Mouse (Mus musculus) lung, postnatal 0 days (tissue): Measurements from ENCODE around the gene Tsr1. TPM values are rescaled to one million over a fixed set of nuclear protein-coding genes. Genes with fewer than 3 reads are reported as not detected.

ENCODE experiments used
- ATAC-seq: fragments of 200-750 bp; cut with Nextera tagmentation; 2 replicates; pipeline ENCODE4 v1.8.0; 2017; ENCODE audit warnings: moderate library complexity
- DNase-seq: peaks from one replicate; pipeline ENCODE4 v3.0.0-alpha.2; 2016; ENCODE audit warnings: low spot score
- H3K27ac ChIP-seq: fragments of 300-500 bp; sonication (generic); 2 replicates; pipeline ENCODE4 v1.5.1; 2014; ENCODE audit warnings: antibody characterized with exemption, mild to moderate bottlenecking, low read length, mixed read lengths
- H3K27me3 ChIP-seq: fragments of 300-500 bp; sonication (generic); replicated peaks from 2 replicates; pipeline ENCODE4 v1.6.1; 2014; ENCODE audit warnings: low read length, mixed read lengths; ENCODE audit not compliant: insufficient read depth
- H3K36me3 ChIP-seq: fragments of 300-500 bp; sonication (generic); 2 replicates; pipeline ENCODE4 v1.6.1; 2014; ENCODE audit warnings: low read length, mixed read lengths; ENCODE audit not compliant: insufficient read depth
- H3K4me1 ChIP-seq: fragments of 300-500 bp; sonication (generic); 2 replicates; pipeline ENCODE4 v1.6.1; 2014; ENCODE audit warnings: antibody characterized with exemption, low read depth, low read length, mixed read lengths; ENCODE audit not compliant: insufficient read depth
- H3K4me2 ChIP-seq: fragments of 300-500 bp; sonication (generic); replicated peaks from 2 replicates; pipeline ENCODE4 v1.6.1; 2014; ENCODE audit warnings: low read depth, mild to moderate bottlenecking, low read length, moderate library complexity, mixed read lengths
- H3K4me3 ChIP-seq: fragments of 300-500 bp; sonication (generic); 2 replicates; pipeline ENCODE4 v1.5.1; 2014; ENCODE audit warnings: low read depth, low read length
- H3K9ac ChIP-seq: fragments of 300-500 bp; sonication (generic); replicated peaks from 2 replicates; pipeline ENCODE4 v1.6.1; 2014; ENCODE audit warnings: low read depth, mild to moderate bottlenecking
- H3K9me3 ChIP-seq: fragments of 300-500 bp; sonication (generic); 2 replicates; pipeline ENCODE4 v1.6.1; 2016; ENCODE audit warnings: low read length, mixed read lengths
- CTCF ChIP-seq: IDR thresholded peaks from 2 replicates; pipeline ENCODE4 v1.5.1; 2016; ENCODE audit warnings: antibody characterized with exemption, mild to moderate bottlenecking
- EP300 ChIP-seq: IDR thresholded peaks from 2 replicates; pipeline ENCODE4 v1.6.1; 2016; ENCODE audit warnings: antibody characterized with exemption, mild to moderate bottlenecking, control low read depth
- WGBS: fragments of 180-500 bp; shearing (Covaris S2); extraction: QIAGEN DNeasy Blood & Tissue Kit; methylation state at CpG from one replicate; pipeline ENCODE4 v1.1.7; 2014; 5-methylcytosine and 5-hydroxymethylcytosine counted together
- polyA plus RNA-seq: library from polyadenylated mRNA; unstranded; fragments of >200 nt; fragmentation: Nextera tagmentation; extraction: Ambion mirVana; gene quantifications from 2 replicates; pipeline ENCODE4 v1.2.1, GENCODE M21; 2015

Tsr1 gene
- polyA plus RNA-seq, 1 experiment from 2014 or later, result 11.4 TPM

DNA sequence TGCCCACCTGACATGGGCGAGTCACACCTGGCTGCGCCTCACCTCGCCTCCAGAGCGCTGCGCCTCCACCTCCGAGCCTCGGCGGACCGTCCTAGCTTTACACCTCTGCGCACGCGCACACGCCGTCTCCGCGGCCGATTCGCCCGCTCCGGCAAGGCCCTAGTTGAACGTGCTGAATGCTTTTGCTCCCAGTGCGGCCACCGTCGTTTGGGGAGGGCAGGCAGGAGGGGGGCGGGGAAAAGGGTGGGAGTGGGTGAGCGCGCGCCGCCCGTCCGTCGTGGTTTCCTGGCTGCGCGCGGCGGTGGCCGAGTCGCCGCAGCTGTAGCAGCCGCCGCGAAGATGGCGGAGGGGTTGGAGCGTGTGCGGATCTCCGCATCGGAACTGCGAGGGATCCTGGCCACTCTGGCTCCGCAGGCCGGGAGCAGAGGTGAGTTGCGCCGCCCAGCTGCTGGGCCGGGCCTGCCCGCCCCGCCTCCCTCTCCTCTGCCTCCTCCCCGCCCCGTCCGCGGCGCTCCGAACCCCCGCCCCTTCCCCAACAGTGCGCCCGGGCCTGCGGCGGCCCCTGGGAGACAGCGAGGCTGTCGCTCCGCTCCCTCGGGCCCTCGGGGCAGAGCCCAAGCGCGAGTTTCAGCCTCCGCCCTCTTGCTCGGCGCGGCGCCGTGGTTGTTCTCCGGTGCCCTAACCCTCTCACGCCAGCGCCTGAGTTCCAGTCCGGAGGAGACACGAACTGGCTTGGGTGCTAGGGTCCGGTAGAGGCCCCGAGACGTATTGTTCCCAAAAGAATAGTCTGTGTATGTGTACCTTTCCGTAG lies 27.9 kb downstream of the Tsr1 start, which contains the start of the genes Smg6 and Srr:
Smg6 (plus strand) TSS at position 247 of the 811 bp plus-strand sequence.
Srr (minus strand) TSS at position 372 of the 811 bp plus-strand sequence.
- no peaks in the 10 kb centered on the region for H3K27me3 ChIP-seq
- peak within 1 kb of the TSS; percentile 95 for H3K9ac ChIP-seq
- peak; percentile 96 for ATAC-seq

DNA sequence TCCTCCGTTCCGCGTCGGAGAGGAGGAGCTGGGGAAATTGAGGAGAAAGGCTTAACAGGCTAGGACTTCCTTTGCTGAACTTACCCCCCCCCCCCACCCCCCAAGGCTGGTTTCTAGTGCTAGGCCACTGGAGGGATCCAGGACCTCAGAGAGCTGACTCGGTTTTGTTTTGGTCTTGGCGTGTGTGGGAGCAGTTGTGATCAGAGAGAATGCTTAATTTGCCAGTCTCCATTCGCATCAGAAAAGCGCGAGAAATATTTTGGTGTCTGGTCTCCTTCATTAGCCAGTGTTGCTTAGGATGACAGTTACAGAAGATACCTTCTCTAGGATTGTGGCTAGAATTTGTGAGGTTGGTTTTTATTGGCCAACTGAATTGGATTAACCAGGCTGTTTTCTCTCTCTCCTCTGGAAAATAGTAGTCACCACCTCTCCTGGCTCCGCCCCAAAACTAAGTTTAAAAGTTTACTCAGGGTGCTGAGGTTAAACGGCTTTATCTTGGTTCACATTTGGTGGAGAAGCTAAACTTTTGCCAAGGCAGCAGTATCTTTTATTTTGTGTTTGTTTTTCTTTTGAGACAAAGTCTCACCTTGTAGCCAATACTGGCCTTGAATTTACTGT lies 28.6 kb downstream of the Tsr1 start:
- peak; percentile 71 for DNase-seq
- peak; percentile 18 for ATAC-seq
- no peaks in the 10 kb centered on the region for H3K9me3 ChIP-seq
- H3K27ac ChIP-seq, result peak overlapping the region; percentile 98
- H3K36me3 ChIP-seq, result 0 out of 2 replicates have a peak, but pooled peaks cover 5% of the 10 kb centered on the region
- 4% methylated on average over 11 of the region's 11 CpGs for WGBS
- no peaks in the 10 kb centered on the region for H3K27me3 ChIP-seq
- TF ChIP-seq CTCF (no peak; the same call in 1 of the 2 replicates), EP300 (no peak)
- peak overlapping the region; percentile 90 for H3K4me3 ChIP-seq
- H3K4me2 ChIP-seq, result peak overlapping the region; percentile 60
- H3K4me1 ChIP-seq, result peaks cover 9% of the 10 kb centered on the region; the same call in 1 of the 2 replicates
- H3K9ac ChIP-seq, result peak overlapping the region; percentile 95

More for the DNA sequence above, 27.9 kb downstream of the Tsr1 start, which contains the start of the genes Smg6 and Srr:
- H3K4me1 ChIP-seq, result peaks cover 9% of the 10 kb centered on the region; the same call in 1 of the 2 replicates
- TF ChIP-seq EP300, result no peak
- TF ChIP-seq CTCF, result no peak; the same call in 1 of the 2 replicates
- H3K36me3 ChIP-seq, result 0 out of 2 replicates have a peak, but pooled peaks cover 5% of the 10 kb centered on the region
- H3K9me3 ChIP-seq, result no peaks in the 10 kb centered on the region
- H3K4me2 ChIP-seq, result peak within 1 kb of the TSS; percentile 60
- peak within 1 kb of the TSS; percentile 98 for H3K27ac ChIP-seq
- DNase-seq, result peak; percentile 98
- peak within 1 kb of the TSS; percentile 90 for H3K4me3 ChIP-seq
- WGBS, result under 1% methylated on average over 51 of the region's 88 CpGs

DNA sequence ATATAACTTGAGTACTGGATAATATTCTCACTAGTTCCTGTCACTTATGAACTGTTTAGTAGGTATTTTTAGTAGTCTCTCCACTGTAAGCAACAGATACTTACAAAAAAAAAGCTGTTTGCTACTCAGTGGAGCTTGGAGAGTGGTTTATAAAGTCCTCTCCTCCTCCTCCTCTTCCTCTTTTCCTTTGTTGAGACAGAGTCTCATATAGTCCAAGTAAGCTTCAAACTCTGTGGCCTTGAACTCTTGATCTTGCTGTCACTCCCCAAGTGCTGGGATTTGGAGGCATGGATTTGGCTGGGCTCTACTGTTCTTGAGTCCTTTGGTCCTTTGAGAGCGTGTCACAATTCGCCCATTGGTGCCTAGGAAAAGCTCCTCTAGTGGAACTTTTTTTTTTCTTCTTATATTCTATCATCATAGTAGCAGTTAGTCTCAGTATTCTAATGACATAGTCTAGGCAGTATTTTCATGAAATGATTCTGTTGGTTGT lies 29.4 kb downstream of the Tsr1 start:
- WGBS, result 87% methylated on average over 2 of the region's 2 CpGs
- H3K36me3 ChIP-seq, result peaks cover 6% of the 10 kb centered on the region; the same call in 1 of the 2 replicates
- TF ChIP-seq EP300, result no peak
- TF ChIP-seq CTCF, result no peak
- no peaks in the 10 kb centered on the region for H3K27me3 ChIP-seq
- ATAC-seq (no peak), DNase-seq (no peak)
- no peak overlapping the region for H3K9ac ChIP-seq
- peak overlapping the region; percentile 60; the same call in 1 of the 2 replicates for H3K4me2 ChIP-seq
- H3K9me3 ChIP-seq, result no peaks in the 10 kb centered on the region
- H3K4me3 ChIP-seq, result no peak overlapping the region
- H3K4me1 ChIP-seq, result peaks cover 9% of the 10 kb centered on the region; the same call in 1 of the 2 replicates
- H3K27ac ChIP-seq, result no peak overlapping the region

DNA sequence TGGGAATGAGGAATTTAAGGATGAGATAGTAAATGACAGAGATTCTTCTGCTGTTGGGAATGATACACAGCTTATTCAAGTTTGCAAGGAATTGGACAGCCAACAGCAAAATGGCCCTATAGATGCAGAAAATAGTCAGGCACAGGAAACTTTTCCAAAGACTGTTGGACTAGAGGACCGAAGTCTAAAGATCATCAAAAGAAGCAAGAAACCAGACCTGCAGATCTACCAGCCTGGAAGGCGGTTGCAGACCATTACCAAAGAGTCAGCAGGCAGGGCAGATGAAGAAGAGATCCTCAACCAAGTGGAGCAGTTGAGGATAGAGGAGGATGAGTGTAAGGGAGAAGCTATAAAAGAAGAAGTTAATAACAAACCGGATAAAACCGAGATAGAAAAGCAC lies 31.2 kb downstream of the Tsr1 start:
- DNase-seq (no peak), ATAC-seq (no peak)
- Histone ChIP-seq H3K9me3 (no peaks in the 10 kb centered on the region), H3K27me3 (no peaks in the 10 kb centered on the region), H3K9ac (no peak overlapping the region), H3K4me1 (peaks cover 9% of the 10 kb centered on the region; the same call in 1 of the 2 replicates), H3K27ac (no peak overlapping the region), H3K36me3 (peaks cover 11% of the 10 kb centered on the region; the same call in 1 of the 2 replicates), H3K4me2 (no peak overlapping the region), H3K4me3 (no peak overlapping the region)
- WGBS, result 91% methylated on average over 4 of the region's 4 CpGs
- TF ChIP-seq CTCF (no peak), EP300 (no peak)

DNA sequence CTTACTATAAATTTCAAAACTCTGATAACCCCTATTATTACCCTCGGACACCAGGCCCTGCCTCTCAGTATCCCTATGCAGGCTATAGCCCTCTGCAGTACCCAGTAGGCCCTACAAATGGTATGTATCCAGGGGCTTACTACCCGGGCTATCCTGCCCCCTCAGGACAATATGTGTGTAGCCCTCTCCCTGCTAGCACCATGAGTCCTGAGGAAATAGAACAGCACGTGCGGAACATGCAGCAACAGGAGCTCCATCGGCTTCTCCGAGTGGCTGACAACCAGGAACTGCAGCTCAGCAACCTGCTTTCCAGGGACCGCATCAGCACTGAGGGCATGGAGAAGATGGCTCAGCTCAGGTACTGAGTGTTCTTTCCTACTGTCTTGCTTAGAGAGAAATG lies 32.5 kb downstream of the Tsr1 start:
- H3K36me3 ChIP-seq, result peaks cover 18% of the 10 kb centered on the region; the same call in 1 of the 2 replicates
- no peak for ATAC-seq
- H3K27me3 ChIP-seq, result no peaks in the 10 kb centered on the region
- 91% methylated on average over 7 of the region's 7 CpGs for WGBS
- no peak overlapping the region for H3K4me3 ChIP-seq
- no peak overlapping the region for H3K4me2 ChIP-seq
- H3K9me3 ChIP-seq, result no peaks in the 10 kb centered on the region
- TF ChIP-seq EP300, result no peak
- no peak for TF ChIP-seq CTCF
- DNase-seq, result no peak
- peaks cover 9% of the 10 kb centered on the region; the same call in 1 of the 2 replicates for H3K4me1 ChIP-seq
- no peak overlapping the region for H3K9ac ChIP-seq
- no peak overlapping the region for H3K27ac ChIP-seq

DNA sequence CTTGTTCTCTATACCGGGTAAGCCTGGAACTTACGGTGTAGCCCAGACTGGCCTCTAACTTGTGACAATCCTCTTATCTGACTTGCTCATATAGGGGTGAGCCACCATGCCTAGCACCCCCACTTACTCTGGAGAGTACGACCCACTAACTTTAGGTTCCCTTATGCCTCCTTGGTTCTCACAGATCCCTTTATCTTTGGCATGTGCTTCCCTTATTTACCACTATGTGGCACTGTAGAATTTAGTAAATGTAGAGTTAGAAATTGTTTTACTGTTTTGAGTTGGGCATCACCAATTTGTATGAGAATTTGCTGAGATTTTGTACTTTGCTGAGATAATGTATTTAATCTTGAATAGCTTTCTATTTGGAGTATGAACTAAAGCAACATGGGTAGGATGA lies 48.5 kb downstream of the Tsr1 start:
- Histone ChIP-seq H3K27me3 (no peaks in the 10 kb centered on the region), H3K9me3 (no peaks in the 10 kb centered on the region), H3K4me1 (no peaks in the 10 kb centered on the region), H3K36me3 (no peaks in the 10 kb centered on the region), H3K4me2 (no peak overlapping the region), H3K27ac (no peak overlapping the region), H3K4me3 (no peak overlapping the region), H3K9ac (no peak overlapping the region)
- 63% methylated on average over 3 of the region's 3 CpGs for WGBS
- DNase-seq (peak; percentile 80), ATAC-seq (no peak)
- no peak for TF ChIP-seq EP300
- TF ChIP-seq CTCF, result peak; percentile 73
